Mouse (Mus musculus) thymus, adult 2 months (tissue): ENCODE measurements around the gene Dcdc2b.

Source experiments
- CTCF ChIP-seq: fragments of 200-500 bp; IDR thresholded peaks from 2 replicates; pipeline ENCODE4 v1.5.1; 2012; ENCODE audit warnings: mild to moderate bottlenecking, control low read depth, low read length, moderate library complexity, borderline replicate concordance; ENCODE audit not compliant: control insufficient read depth, poor library complexity, insufficient read depth; ENCODE audit errors: extremely low read depth
- POLR2A ChIP-seq: fragments of 200-500 bp; IDR thresholded peaks from 2 replicates; pipeline ENCODE4 v1.6.1; 2012; ENCODE audit warnings: mild to moderate bottlenecking, low read length, control low read depth, moderate library complexity; ENCODE audit not compliant: control insufficient read depth, poor library complexity, insufficient read depth; ENCODE audit errors: extremely low read depth

GRCm38 (mm10) chr4:129568366-129568765 lies 45.7 kb downstream of the Dcdc2b start:
- TF ChIP-seq CTCF, result no peak
- TF ChIP-seq POLR2A, result no peak
